Mouse (Mus musculus) cerebellum, postnatal 25 days (tissue): ENCODE results near the gene Tatdn3.
"Not testable (repeated sequence)": the region's sequence is repeated elsewhere in the genome, so short reads cannot be mapped to it uniquely, and the experiment has no call there.

Source experiments
- DNase-seq, 2 experiments: peaks; one replicate each; pipeline ENCODE4 v3.0.0; 2021; ENCODE audit warnings: mixed read lengths in 2 of 2

Gene Tatdn3

DNA sequence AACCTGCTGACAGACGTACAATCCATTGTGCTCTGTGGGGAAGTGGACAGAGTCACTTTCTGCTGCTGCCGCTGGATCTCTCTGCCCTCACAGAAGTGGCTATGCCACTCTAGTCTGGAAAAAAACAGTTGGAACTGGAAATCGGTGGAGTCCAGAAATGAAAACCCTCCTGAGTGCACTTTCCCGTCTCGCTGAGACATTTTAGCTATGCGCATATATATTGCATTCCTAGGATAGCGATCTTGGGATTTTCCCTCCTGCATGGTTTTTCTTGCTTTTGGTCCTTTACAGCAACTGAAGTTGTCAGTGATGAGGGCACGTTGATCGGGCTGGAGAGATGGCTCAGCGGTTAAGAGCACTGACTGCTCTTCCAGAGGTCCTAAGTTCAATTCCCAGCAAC is 32.5 kb downstream of the Tatdn3 start:
- no peak for DNase-seq

DNA sequence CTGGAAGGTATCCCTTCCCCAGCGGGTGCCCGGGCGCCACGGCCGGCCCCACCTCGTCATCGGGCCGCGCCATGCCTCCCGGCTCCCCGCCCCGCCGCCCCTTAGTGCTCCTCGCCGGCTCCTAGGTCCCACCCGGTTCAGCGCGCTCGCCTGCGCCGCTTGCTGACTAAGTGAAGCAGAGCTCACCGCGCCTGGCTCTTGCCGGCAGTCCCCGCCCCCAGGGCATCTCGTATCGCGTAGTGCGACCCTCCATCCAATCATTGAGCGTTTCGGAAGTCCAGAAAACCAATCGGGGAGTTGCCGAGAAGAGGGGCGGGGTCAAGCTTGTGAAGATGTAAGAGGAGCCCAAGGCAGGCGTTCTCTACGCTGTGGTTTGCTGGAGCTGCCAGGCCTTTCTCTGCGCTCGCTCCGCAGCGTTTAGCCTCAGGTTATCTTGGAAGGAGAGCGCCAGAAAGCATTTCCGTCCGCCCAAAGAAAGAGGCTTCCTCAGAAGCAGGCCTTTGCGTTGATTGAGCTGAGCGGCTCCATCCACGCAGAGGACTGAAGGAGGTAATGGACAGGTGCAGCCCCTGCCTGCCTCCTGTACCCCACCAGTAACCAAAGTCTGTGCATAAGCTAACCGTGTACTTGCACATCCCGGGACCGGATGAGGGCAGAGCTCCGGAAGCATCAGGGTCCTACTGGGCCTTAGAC is 36.6 kb downstream of the Tatdn3 start, which contains the start of gene Flvcr1:
Gene Flvcr1 (minus strand): TSS at position 138 of the 693 bp plus-strand sequence.
- peak; percentile 98 to 99 for DNase-seq

DNA sequence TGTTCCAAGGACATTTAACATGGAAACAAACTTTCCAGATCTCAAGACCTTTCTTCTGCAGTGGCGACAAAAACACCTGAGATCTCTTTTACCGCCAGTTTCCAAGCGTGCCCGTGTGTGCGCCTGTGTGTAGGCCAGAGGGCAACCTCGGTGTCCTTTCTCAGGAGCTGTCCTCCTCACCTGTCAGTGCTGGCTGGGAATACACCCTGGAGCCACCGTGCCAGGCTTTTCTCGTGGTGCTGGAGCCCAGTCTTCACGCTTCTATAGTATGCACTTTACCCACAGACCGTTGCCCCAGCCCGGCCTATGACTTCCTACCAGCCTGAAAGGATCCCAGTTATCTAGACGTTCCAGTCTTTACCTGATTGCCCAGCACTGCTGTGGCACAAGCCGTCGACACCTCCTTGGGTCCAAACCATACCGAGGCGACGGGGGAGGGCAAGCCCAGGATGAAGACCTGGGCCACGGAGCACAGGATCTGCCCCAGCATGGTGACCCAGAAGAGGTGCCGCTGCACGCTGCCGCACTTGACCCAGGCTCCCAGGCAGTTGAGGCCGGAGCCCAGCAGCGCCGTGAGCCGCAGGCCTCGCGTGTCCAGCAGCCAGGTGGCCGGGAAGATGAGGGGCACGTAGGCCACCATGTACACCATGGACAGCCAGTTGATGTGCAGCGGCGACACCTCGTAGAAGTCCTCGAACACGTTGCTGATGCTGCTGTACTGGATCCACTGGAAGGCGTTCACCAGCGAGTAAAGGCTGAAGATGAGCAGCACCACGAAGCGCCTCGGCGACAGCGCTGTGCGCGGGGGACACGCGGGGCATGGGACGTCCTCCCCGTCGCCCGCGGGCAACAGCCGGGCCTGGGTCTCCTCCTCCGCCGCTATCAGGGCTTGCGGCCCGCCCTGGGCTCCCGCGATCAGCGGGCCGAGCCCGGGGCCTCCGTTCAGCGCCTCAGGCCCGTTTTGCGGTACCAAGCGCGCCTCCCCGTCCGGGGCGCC is 37.4 kb downstream of the Tatdn3 start:
- DNase-seq = peak in 1 of 2 experiments; percentile 62

DNA sequence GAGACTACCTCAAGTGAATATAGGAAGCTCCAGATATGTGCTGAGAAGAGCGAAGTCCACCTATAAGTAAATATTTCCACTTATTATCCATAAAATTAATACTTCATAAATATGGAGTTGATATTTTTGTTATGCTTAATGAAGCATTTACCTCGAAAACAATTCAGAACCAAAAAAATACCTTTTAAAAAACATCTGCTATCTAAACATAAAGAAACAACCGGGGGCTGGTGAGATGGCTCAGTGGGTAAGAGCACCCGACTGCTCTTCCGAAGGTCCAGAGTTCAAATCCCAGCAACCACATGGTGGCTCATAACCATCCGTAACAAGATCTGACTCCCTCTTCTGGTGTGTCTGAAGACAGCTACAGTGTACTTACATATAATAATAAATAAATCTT is 38.9 kb downstream of the Tatdn3 start:
- not testable (repeated sequence) for DNase-seq

DNA sequence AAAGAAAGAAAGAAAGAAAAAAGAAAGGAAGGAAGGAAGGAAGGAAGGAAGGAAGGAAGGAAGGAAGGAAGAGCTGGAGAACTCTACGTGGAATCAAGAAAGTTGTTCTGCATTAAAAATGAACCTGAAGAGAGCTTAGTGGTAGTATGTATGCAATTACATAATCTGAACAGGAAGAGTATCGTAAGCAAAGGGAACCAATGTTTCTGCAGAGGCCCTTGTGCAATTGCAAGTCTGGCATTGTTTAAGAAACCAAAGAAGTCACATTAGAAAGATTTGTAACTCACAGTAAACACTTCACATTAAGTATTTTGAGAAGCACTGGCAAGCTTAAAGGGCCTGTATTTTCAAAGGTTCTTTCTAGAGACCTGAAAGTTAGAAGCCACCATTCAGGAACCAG is 39.6 kb downstream of the Tatdn3 start:
- no peak for DNase-seq

DNA sequence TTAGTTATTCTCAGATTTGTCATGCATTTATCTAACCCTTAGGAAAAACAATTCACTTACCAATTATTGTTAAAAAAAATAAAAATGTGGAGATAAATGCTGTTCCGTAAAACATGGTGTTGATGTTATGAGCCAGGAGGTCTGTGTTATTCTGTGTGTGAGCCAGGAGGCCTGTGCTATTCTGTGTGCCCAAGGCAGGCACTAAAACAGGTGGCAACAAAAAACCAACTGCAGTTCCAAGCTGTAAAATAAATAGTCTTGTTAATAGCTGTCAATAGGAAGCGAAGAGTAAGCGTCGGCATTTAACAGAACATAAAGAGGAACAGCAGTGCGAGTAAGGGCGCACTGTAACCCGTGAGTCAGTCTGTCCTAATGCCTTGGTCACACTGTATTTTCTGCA is 41.7 kb downstream of the Tatdn3 start:
- DNase-seq = no peak

DNA sequence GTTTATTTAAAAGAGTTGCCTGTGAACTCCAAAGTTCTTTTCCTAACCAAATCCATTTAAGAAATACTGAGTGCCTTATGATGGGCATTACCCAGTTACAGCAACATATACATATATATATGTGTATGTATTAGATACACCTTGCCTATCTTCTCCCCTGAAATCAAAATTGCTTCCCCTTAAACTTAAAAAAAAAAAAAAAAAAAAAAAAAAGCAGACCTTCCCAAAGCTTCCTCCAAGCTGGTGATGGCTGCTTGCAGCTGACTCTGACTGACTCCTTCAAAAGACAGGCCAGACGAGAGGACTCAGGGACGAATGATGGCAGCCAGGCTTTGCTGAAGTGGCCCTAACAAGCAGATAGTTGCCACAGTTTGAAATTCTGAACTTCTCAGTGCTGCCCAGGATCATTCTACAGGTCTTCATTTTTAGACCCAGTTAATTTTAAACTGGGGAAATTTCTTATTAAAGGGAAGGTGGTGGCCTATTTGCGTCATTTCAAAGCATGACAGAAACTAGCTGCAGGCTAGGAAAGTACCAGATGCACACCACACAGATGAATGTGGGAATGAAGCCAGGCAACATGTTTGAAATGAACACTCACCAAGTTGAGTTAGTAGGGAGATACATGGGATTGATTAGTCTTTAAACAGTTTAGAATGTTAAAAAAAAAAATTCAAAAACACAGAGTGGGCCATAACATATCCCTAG is 42.4 kb downstream of the Tatdn3 start:
- DNase-seq = no peak

DNA sequence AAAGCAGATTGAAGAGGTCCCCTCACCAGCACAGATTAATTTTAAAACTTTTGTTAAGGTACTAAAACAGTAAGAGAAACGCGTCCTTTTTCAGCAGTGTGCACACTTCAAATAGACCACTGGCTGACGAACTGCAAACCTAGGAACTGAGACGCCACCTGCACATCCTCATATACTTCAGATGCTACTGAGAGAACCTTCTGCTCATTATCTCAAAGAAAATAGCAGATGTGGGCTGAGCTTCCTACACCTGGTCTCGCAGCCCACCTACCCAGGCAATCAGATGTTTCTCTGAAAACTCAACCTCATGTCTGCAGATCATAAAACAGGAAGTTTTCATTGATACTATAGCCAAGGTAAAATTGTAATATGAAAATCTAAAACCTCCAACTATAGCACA is 42.9 kb downstream of the Tatdn3 start:
- DNase-seq = no peak

DNA sequence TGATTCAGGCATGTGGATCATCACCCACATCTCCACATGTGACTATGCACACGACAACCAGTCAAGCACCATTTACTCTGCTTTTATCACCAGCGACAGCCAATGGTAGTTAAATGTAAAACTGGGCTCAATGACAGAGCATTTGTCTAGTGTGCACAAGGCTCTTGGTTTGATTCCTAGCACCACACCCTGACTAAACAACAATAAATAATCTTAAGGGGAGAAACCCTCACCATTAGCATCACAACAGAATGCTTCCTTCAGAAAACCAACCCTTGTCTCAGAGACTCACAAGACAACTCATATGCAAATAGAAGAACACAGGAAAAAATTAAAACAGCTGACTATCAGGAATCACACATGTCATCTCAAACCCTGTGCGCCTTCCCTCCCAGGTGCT is 48.5 kb downstream of the Tatdn3 start:
- no peak for DNase-seq

DNA sequence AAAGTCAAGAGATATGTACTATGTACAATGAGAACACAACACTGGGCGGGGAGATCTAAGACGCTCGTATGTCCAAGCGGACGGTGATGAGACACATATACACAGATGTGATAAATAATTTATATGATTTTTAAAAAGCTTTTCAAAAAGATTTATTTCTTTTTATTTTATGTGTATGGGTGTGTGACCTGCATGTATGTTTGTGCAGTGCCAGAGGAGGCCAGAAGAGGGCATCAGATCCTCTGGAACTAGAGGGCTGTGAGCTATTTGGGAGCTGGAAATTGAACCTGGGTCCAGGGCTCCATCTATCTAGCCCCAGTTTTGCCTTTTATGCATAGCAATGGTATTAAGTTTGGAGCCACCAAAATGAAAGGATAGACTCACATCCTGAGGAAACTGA is 54.0 kb downstream of the Tatdn3 start:
- DNase-seq = peak in 1 of 2 experiments; percentile 23

DNA sequence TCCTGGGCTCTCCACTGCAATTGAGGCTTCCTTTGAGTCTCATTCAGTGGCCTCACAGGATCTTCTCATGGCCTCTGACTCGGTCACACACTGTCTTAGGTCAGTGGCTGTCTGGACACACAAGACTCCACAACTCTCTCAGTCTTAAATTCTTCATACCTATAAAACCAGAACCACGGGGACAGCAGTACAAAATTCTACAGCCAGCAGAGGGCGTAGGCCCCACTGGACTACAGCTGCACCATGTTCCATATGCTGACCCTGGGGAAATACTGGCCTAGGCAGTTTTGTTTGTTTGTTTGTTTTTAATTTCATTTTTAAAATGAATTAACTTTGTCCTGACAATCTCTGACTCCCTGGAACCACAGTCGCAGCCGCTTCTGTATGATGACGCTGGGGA is 60.5 kb downstream of the Tatdn3 start:
- peak in 1 of 2 experiments; percentile 18 for DNase-seq

DNA sequence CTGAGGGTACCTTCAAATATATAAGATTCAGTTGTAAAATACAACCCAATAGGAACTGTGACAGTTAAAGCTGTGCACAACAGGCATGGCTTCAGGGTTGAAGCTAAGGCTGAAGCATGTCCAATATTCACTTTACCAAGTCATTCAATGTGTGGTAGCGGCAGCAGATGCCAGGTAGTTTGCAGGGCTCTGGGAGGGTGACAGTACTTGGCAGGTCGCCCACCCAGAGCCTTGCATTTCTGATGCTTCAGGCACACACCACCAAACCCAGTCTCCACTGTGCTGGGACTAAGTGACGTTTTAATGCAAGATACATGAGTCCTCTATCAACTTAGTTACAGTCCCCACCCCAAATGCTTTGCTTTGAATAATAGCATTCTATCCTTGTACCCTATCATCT is 62.0 kb downstream of the Tatdn3 start:
- peak; percentile 61 to 77 for DNase-seq

DNA sequence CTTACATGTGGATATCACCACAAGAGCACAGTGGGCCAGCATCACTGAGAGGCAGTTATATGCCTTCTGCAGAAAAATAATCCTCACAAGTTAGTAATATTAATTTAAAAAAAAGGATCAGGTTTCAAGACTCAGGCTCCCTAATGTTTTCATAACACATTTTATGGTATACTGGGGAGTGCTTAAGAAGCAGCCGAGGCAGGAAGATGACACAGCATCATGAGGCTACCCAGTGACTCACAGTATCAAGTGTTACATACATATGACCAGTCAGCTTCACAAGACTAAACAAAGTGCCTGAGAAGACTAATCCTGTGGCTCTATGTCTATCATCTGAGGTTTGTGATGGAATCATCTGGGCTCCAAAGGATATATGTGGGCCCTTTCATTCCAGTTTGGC is 64.7 kb downstream of the Tatdn3 start:
- DNase-seq = no peak

DNA sequence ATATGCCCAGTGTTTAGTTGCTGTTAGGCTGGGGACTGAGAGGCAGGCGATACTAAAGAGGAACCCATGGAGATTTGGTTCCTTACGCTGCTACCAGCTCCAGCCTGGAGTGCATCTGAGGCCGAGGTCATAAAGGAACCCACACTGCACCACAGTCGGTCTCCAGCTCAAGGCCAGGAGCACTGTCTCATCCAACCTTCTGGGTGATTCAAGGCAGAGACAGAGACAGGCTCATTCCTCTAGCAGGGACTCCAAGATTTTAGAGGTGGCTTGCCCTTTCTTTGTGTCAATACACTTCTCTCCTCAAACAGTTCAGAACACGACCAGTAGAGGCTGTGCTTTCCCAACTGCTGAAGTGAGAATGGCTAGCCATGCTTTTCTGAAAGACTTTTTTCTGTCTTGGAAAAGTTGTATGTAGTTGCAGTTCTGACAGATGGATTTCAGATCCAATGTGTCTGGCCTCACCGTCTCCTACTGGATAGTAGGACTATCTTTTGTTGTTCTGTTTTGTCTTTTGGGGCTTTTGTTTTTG is 66.3 kb downstream of the Tatdn3 start:
- DNase-seq = no peak
